Mouse (Mus musculus) left cerebral cortex, postnatal 4 days (tissue): ENCODE data around the gene Gstk1. TPM values are rescaled to one million over a fixed set of nuclear protein-coding genes. Genes with fewer than 3 reads are reported as not detected.
A peak's percentile ranks its signal among the peaks of the same experiment; 100 is the strongest.

Experiments
- DNase-seq: peaks from one replicate; pipeline ENCODE4 v3.0.0-alpha.2; 2022
- intact Hi-C: fragments of 180-260 bp; cut with DNase I; formaldehyde crosslinking; loops from one replicate; pipeline ENCODE4 v1.15.1; 2025
- total RNA-seq, 2 experiments: library from RNA; stranded (reverse); gene quantifications; 2 replicates each; pipeline ENCODE4 v1.2.3; 2021

The Gstk1 gene
- total RNA-seq, result 1 to 10 TPM; 3.4 to 4.1 TPM

GRCm38 (mm10) chr6:42245711-42246353 lies at the start of gene Gstk1:
TSS of gene Gstk1 (plus strand) at chr6:42245935.
- intact Hi-C loops, result no loop called here
- DNase-seq, result peak; percentile 75

GRCm38 (mm10) chr6:42197710-42198109 lies 48.0 kb upstream of the Gstk1 start:
- intact Hi-C loops, result loop anchor here (5.0 kb wide), 2 partner anchors 435 to 590 kb away; partner anchors contain the start of gene Ephb6

GRCm38 (mm10) chr6:42199498-42199897 lies 46.2 kb upstream of the Gstk1 start:
- DNase-seq, result no peak
- intact Hi-C loops, result loop anchor here (5.0 kb wide), 2 partner anchors 437 to 592 kb away; partner anchors contain the start of gene Ephb6

More at GRCm38 (mm10) chr6:42197710-42198109, 48.0 kb upstream of the Gstk1 start:
- no peak for DNase-seq

GRCm38 (mm10) chr6:42215028-42215427 lies 30.7 kb upstream of the Gstk1 start, which contains the start of gene Tas2r144:
TSS of gene Tas2r144 (plus strand) at chr6:42215328.
- intact Hi-C loops, result no loop called here
- no peak for DNase-seq

- peak; percentile 8 for DNase-seq
- intact Hi-C loops, result no loop called here
Observed at GRCm38 (mm10) chr6:42222286-42222685, 23.4 kb upstream of the Gstk1 start.

GRCm38 (mm10) chr6:42225046-42225445 lies 20.7 kb upstream of the Gstk1 start:
- intact Hi-C loops, result loop anchor here (5.0 kb wide), 2 partner anchors 37 to 357 kb away; partner anchors contain the start of genes Casp2 and Tmem139
- no peak for DNase-seq

- intact Hi-C loops, result loop anchor here (5.0 kb wide), 2 partner anchors 35 to 355 kb away; partner anchors contain the start of genes Casp2 and Tmem139
- DNase-seq, result peak; percentile 72
Observed at GRCm38 (mm10) chr6:42227240-42228101, 18.3 kb upstream of the Gstk1 start.

GRCm38 (mm10) chr6:42229610-42230009 lies 16.1 kb upstream of the Gstk1 start:
- intact Hi-C loops, result loop anchor here (5.0 kb wide), 2 partner anchors 33 to 353 kb away; partner anchors contain the start of genes Casp2 and Tmem139

GRCm38 (mm10) chr6:42231191-42231590 lies 14.5 kb upstream of the Gstk1 start:
- intact Hi-C loops, result no loop called here
- DNase-seq, result no peak

More at GRCm38 (mm10) chr6:42229610-42230009, 16.1 kb upstream of the Gstk1 start:
- DNase-seq, result no peak

GRCm38 (mm10) chr6:42237276-42237805 lies 8.4 kb upstream of the Gstk1 start:
- intact Hi-C loops, result no loop called here
- no peak for DNase-seq

GRCm38 (mm10) chr6:42241311-42242045 lies 4.3 kb upstream of the Gstk1 start:
- no peak for DNase-seq
- intact Hi-C loops, result no loop called here

- intact Hi-C loops, result no loop called here
Observed at GRCm38 (mm10) chr6:42247173-42247572, 1.4 kb downstream of the Gstk1 start.

GRCm38 (mm10) chr6:42247981-42248380 lies 2.2 kb downstream of the Gstk1 start:
- intact Hi-C loops, result no loop called here
- no peak for DNase-seq

More at GRCm38 (mm10) chr6:42247173-42247572, 1.4 kb downstream of the Gstk1 start:
- no peak for DNase-seq

GRCm38 (mm10) chr6:42251791-42252190 lies 6.1 kb downstream of the Gstk1 start:
- intact Hi-C loops, result no loop called here
- DNase-seq, result no peak

GRCm38 (mm10) chr6:42253103-42253502 lies 7.4 kb downstream of the Gstk1 start:
- intact Hi-C loops, result no loop called here
- DNase-seq, result no peak

- intact Hi-C loops, result no loop called here
- peak; percentile 53 for DNase-seq
Observed at GRCm38 (mm10) chr6:42257303-42257863, 11.6 kb downstream of the Gstk1 start.

GRCm38 (mm10) chr6:42260430-42260829 lies 14.7 kb downstream of the Gstk1 start:
- intact Hi-C loops, result loop anchor here (5.0 to 10.0 kb wide), 2 partner anchors 33 to 656 kb away; partner anchors contain the start of gene Ephb6

GRCm38 (mm10) chr6:42261524-42262170 lies 15.9 kb downstream of the Gstk1 start, which contains the start of gene Tmem139:
TSS of gene Tmem139 (plus strand) at chr6:42261970.
- no peak for DNase-seq
- intact Hi-C loops, result loop anchor here (5.0 to 10.0 kb wide), 2 partner anchors 34 to 657 kb away; partner anchors contain the start of gene Ephb6

More at GRCm38 (mm10) chr6:42260430-42260829, 14.7 kb downstream of the Gstk1 start:
- DNase-seq, result no peak
